Mouse (Mus musculus) adrenal gland, adult 18-20 months (tissue): ENCODE data around the gene Atxn2l. TPM values are rescaled to one million over a fixed set of nuclear protein-coding genes. Genes with fewer than 3 reads are reported as not detected.

Source experiments
- DNase-seq, 2 experiments: peaks; one replicate each; pipeline ENCODE4 v3.0.0; 2021 to 2022; ENCODE audit warnings: low spot score in 2 of 2
- total RNA-seq, 2 experiments: library from RNA; stranded (reverse); gene quantifications; 1 replicate in 1 of 2; 2 replicates in 1 of 2; pipeline ENCODE4 v1.2.3; 2021

Gene Atxn2l
- total RNA-seq, 2 experiments from 2014 or later: 99.5 to 111 TPM

DNA sequence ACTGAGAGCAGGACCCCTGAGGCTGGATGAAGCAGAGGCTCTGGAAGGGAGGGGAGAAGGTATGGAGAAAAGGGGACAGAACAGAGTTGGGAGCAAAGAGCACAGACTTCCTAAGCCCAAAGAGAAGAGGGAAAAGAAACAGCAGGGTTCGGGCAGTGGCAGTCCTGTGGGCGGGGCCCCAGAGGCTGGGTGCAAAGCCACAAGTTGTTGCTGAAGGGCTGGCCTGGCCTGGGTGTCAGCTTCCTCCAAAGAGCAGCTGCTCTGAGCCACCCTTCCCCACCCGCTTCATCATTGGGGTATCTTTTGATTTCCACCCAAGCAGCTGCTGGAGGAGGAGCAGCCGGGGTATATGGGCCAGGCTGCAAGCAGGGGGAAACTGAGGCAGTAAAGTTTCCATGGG, 39.1 kb downstream of the Atxn2l start:
- DNase-seq: no peak

DNA sequence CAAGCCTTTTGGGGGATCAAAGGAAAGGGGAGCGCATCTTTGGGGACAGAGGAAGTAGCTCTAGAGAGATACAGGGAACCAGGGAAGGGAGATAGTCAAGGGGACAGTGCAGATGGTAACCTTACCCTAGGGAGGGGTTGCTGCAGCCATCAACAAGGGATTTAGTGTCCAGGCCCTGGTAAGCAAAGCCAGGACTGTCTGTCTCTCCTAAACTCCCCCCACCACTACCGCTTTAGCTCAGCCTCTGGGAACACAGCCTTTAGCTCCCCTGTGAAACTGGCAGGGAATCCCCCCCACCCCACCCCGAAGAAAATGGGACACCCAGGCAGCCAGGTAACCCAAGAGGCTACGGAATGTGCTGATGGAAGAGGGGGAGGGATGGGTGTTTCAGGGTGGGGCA, 39.7 kb downstream of the Atxn2l start:
- DNase-seq: no peak

DNA sequence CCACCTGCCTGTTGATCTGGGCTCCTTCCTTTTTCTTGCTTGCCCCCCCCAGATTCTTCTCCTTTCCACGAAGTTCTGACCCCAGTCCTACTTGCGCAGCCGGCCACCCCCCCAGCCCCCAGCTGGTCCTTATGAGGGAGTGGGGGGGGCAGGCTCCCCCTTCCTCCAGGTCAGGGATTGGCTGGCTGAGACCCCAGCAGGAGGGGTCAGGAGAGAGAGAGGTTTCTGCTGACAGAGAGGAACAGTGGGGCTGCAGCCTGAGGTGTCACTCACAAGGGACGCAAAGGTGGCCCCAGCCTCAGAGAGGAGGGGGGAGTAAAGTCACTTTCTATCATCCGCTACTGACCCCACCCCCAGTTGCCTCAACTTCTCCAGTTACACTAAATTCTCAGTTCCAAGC, 40.2 kb downstream of the Atxn2l start, which contains the start of gene Atp2a1:
Gene Atp2a1, minus strand, starts transcription at position 105 of the 400 bp plus-strand sequence.
- DNase-seq: no peak

DNA sequence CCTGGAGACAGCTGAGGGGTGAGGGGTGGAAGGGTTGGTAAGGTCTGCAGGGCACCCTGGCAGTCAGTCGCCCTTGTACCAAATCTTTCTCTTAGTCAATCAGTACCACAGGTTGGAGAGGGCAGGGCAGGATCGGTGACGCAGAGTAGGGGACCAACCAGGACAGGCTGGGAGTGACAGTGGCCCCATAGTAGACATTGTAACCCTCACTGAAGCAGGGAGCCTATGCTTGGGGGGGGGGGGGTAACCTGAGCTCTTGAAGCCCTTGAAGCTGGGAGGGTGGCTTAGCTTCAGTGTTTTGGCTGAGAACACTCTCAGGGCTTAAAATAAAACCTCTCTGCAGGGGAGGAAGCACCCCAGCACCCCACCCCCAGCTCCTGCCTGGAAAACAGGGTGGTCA, 41.6 kb downstream of the Atxn2l start:
- DNase-seq: no peak

DNA sequence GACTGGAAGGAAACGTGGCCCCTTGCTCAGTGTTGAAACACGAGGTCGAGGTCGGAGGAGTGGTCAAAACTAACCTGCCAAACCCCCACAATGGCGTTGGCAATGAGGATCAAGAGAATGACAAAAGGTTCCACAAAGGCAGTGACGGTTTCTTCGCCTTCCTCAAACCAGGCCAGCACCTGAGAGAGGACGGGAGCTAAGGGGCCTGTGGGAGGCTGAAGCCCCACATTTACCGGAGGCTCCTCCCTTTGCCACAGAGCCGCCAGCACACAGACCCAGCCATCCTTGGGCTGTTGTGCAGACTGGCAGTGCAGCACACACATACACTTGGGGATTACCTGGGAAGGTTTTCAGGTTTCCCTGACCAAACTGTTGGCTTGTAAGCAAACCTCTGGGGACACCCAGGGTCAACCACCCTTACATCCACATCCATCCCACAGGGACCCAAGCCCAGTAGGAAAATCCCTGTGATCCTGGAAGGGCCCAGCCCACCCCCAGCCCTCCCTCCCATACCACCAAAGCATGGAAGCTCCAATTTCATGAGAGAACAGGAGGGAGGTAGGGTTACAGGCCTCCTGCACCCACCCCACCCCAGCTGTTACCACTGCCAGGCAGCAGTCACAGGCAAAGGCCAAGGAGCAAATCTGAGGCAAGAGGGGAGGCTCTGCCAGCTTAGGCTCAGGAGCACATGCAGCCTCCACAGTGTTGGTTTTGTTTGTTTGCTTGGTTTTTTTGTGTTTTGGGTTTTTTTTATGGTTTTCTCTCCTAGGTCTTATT, 42.4 kb downstream of the Atxn2l start:
- no peak for DNase-seq

DNA sequence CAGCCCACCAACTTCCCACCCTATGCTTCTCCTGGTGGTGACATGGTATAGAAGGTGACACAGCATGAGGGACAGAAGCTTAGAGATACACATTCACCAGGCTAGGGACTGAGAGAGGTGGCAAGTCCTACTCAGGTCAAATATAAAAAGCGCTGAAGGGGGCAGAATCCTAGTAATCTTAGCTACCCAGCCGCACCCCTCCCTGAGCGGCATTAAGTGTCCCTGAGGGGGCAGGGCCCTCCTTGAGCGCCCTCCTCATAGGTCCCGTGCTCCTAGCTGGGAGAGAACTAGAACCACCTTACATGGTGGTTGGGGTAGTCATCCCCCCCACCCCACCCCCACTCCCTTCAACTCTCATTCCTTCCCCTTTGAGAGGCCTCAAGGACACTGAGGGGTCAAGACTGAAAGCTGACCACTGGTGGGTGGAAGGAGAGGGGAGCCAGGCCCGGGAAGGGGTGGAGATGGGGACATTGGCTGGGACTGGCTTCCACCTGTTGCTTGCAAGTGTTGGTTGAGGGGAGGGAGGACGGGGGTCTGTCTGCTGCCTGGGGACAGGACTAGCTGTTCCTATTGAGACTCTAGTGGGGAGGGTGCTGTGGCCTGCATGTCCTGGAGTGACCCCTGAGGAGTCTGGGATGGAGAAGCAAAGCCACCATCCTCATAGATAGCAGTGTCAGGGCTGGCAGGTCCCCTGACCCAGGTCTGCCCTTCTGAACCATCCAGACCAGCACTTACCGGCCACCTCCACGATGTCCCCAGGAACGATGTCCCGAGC, 44.2 kb downstream of the Atxn2l start:
- DNase-seq: no peak

DNA sequence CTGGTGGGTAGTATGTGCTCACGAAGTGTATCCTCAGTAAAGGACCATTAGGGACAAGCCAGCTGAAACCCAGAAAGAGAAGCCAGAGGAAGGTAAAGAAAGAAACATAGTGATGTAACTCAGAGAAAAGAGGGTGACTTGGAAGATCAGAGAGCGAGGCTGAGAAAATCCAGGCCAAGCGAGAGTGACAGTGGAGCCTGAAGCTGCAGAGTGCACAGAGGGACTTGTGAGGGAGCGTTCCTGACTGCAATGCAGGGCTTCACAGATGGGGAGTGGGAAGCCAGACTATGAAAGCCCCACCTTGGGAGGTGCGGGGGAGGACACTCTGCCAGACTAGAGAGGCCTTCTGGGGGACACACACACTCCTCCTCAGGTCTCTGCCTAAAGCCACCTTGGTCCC, 45.0 kb downstream of the Atxn2l start:
- DNase-seq: no peak

DNA sequence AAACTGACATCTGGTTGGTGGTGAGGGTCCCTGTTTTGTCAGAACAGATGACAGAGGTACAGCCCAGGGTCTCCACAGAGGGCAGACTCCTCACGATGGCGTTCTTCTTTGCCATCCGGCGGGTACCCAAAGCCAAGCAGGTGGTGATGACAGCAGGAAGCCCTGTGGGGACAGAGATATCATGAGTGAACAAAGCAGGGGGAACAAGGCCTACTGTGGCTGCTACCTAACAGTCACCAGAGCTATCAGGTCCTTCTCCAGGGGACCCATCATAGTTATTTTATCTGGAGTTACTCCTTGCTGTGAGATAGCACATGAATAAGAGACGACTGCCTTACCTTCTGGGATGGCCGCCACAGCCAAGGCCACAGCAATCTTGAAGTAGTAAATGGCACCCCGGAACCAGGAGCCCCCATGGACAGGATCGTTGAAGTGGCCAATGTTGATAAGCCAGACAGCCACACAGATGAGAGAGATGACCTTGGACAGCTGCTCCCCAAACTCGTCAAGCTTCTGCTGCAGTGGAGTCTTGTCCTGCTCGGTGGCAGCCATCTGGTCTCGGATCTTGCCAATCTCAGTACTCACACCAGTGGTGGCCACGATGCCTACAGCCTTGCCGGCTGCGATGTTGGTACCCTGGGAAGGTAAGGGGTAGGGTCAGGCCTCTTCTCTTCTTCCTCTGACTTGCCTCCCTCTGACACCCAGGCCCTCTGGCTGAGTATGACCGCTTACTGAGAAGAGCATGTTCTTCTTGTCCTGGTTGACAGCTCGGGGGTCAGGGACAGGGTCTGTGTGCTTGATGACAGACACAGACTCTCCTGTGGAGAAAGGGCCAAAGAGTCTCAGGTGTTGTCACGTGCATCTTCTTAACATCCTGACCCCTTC, 46.6 kb downstream of the Atxn2l start:
- DNase-seq: no peak

DNA sequence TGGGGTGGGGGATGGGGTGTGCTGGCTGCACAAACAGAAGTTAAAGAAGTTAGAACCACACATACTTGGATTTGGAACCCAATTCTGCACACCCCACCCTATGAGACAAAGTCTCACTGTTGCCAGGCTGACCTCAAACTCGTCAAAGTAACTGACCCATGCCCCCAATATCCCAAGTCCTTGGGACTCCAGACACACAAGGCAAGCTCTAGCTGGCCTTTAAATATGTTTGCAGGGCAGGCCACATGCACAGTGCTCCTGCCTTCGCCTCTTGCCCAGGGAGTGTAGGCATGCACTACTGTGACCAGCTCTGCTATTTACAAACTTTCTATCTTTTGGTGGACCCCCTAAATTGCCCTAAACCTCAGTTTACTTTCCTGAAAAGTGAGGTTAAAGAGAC, 48.0 kb downstream of the Atxn2l start:
- no peak for DNase-seq

DNA sequence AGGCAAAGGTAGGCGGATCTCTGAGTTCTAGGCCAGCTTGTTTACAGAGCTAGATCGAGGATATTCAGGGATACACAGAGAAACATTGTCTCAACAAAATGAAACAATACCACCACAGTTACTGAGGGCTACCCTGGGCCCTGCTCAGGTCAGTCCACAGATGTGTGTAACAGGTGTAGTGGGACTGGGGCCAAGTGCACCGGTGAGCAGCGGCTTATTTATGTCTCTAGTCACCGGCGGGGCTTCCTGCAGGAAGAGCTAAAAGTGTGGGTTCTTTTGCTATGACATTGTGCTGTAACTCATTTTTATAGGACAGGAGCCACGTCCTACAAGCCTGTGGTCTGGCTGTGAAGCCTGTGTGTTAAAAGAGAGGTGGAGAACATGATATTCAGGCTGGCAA, 49.4 kb downstream of the Atxn2l start:
- no peak for DNase-seq

DNA sequence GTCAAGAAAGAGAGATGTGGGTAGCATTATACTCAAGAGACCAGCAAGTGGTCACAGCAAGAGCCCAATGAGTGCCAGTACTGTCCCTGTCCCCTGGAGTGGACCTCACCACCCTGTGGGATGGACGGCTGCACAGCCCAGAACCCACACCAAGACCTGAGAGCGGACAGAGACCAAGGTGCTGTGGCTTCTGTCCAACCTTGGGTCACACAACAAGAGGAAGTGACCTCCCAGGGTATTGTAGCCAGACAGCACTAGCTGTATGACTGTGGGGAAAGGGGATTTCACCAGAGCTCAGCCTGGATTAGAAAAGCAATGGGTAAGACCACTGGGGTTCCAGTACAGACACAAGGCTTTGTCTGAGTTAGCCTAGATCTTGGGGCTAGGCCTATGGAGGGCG, 51.0 kb downstream of the Atxn2l start:
- DNase-seq: no peak

DNA sequence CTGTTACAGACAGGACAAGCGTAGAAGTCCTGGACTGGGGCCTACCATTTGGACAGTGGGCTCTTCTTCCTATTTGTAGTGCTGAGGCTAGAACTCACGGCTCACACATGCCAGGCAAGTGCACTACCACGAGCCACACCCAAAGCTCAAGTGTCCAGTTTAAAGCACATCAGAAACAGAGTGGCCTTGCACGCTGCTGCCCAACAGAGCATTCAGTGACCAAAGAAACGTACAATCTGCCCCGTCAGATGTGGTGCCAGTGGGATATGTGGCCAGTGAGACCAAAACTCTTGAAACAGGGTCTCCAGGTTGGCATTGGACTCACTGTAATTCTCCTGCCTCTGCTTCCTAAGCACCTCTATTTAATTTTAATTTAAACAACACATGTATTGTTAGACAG, 52.6 kb downstream of the Atxn2l start:
- no peak for DNase-seq

DNA sequence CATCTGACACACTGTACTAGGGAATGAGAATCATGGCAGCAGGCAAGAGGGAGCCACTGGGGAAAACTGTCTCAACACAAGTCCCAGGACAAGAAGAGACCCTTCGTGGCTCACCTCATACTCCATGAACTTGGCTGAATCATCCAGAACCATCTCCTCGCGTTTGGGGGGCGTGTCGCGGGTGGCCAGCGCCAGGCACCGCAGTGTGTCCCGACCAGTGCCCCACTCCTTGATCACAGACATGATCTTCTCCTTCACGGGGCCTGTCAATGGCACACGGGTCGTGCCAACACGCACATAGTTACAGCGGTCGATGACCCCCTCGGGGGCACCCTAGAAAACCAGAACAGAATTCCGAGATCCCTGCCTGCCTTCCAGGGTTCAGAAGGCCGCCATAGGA, 53.2 kb downstream of the Atxn2l start:
- DNase-seq: no peak

DNA sequence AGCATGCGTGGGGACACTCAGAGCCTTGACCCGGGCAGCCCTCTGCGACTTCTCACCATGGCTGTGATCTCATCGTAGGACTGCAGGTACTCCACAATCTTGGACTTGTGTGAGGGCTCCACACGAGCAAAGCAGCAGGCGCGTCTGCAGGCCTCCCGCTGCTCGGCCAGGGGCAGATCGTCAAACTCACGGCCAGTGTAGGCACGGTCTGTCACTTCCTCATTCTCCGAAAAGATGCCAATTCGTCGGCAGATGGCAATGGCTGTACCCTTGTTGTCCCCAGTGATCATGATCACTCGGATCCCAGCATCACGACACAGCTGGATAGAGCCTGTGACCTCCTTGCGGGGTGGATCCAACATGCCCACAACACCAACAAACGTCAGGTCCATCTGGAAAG, 54.8 kb downstream of the Atxn2l start:
- no peak for DNase-seq

DNA sequence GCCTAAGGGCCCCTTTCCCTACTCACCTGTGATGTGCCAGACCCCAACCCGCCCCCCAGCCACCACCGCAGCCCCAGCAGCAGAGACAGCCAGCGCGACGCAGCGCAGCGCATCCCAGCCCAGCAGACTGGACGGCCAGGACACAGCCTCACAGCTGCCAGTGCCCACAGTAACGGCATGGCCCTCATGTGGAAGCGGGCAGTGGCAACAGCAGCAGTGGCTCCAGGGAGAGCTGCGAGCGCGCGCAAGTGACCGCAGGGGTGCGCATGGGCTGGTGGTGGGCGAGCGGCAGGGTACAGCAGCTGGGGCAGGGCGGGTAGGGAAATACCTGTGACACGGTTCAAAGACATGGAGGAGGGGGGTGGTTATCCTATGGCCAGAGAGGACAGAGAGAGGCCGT, 57.0 kb downstream of the Atxn2l start:
- no peak for DNase-seq

DNA sequence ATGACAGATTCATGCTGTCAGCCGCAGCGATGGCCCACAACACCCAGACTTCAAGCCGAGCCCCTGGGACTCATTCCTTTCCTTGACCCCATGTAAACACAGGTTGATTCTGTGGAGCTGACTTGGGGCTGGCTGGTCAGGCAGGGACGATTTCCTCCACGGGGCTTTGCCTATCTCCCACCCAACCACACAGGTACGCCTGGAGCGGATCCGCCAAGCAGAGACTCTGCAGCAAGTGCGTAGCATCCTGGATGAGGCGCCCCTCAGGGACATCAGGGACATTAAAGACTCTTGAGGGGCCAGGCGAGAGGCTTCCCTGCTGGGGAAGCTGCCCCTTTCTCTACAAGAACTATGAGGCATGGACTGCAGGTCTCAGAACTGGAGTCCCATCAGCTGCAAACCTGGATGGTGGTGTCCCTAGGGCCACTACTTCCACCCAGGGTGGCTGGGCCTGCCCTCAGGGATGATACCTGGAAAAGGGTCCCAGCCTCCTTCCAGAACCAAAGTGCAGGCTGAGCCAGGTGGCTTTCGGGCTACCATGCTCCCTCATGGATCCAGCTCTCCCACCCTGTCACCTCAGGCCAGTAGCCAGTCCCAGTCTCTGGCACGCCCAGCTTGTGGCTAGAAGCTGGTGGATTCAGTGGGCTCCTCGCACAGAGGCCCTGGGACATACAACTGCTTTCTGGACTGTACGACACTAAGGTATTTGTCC, 58.0 kb downstream of the Atxn2l start:
- DNase-seq: no peak

DNA sequence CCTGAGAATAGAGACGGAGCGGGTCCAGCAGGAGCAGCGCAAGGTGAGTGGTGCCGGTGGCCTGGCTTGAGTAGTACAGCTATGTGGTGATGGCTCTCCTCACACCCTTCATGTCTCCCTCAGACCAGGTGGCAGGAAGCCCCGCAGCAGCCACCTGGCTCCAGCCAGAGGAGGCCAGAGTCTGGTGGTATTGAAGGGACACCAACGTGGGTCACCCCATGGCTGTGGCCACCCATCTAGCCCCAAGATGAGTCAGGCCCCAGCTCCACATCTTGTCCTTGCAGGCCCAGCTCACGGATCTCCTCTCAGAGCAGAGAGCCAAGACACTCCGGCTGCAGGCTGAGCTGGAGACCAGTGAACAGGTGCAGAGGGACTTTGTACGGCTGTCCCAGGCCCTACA, 58.7 kb downstream of the Atxn2l start:
- no peak for DNase-seq

DNA sequence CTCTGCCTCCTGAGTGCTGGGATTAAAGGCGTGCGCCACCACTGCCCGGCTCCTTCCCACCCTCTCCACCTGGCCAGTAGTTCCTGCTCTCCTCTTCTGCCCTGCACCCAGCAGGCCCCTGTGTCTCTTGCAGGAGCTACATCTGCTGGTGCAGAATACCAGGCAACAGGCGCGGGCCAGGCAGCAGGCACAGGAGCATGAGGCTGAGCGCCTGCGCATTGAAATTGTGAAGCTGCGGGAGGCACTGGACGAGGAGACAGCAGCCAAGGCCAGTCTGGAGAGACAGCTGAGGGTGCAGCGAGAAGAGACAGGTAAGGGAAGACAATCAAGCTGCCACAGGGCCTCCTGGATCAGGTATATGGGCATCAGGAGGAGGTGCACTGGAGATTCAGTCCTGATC, 59.2 kb downstream of the Atxn2l start:
- DNase-seq: no peak
